Mouse (Mus musculus): ENCODE results near the gene Gm10436.
"Not testable (repeated sequence)": the region's sequence is repeated elsewhere in the genome, so short reads cannot be mapped to it uniquely, and the experiment has no call there.

DNA sequence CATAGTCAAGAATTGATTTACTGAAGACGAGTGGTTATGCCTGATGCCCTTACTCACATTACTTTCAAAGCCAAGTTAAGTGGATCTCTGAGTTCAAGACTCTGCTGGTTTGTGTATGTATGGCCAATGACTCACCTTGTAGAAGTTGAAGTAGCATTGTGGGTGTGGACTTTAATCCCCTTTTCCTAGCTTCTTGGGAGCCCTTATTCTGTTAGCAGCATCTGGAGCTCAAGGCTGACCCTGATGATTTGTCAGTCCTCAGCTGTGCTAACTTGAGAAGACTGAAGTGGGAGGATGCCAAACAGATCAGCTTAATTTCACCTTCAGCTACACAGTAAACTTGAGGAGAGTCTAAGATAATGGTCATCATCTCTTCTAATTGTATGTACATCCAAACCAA lies at the start of gene Gm10436:
- not testable (repeated sequence) for TF ChIP-seq CTCF (IDR thresholded peaks at IDR 0.05; ENCODE audit: control insufficient read depth, insufficient read depth, insufficient read length); MAX (IDR thresholded peaks at IDR 0.05); FOSL1 (IDR thresholded peaks at IDR 0.05; ENCODE audit: insufficient read depth, low read length, poor library complexity, severe bottlenecking)

All from C2C12 (cell line).